Mouse (Mus musculus) brain, embryonic 14.5 days (tissue): ENCODE results near the gene Tbc1d2.

Experiments used
- CTCF ChIP-seq: fragments of 200-500 bp; IDR thresholded peaks from 2 replicates; pipeline ENCODE4 v1.5.1; 2012; ENCODE audit warnings: inconsistent platforms, mild to moderate bottlenecking, moderate library complexity, borderline replicate concordance; ENCODE audit not compliant: insufficient read depth, insufficient read length; ENCODE audit errors: extremely low read depth
- POLR2A ChIP-seq: fragments of 200-500 bp; IDR thresholded peaks from 2 replicates; pipeline ENCODE4 v1.6.1; 2012; ENCODE audit warnings: mild to moderate bottlenecking, inconsistent platforms, borderline replicate concordance; ENCODE audit not compliant: poor library complexity, insufficient read depth, insufficient read length, severe bottlenecking; ENCODE audit errors: extremely low read depth

DNA sequence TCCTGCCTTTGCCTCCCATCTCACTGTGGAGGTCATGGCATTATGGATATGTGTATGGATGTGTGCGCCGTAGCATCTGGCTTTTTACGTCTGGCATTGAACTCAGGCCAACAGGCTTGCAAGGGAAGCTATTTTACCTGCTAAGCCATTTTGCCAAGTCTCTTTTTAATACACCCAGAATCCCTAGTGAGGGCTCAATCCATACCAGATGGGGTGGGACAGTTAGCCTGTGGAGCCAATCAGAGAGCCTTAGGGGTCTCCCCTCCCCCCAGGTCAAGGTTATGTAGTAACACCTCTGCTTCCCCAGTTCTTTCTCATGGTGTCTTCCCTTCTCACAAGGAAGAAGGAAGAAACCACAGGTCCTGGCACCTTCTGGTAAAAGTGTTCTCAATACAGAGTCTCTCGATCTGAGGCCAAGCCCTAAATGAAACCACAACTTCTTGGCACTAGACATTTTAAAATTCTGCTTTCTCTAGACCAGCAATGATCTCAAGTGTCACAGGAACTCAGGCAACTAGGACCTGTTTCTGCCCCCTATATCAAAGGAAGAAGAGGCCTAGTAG lies 84.5 kb downstream of the Tbc1d2 start:
- TF ChIP-seq CTCF: no peak
- no peak for TF ChIP-seq POLR2A
